Mouse (Mus musculus) CH12F3 (cell line): Measurements from ENCODE around the gene Ints11.

Experiments
- in situ Hi-C: fragments of 300-500 bp; cut with MboI; formaldehyde crosslinking; loops from 2 replicates; pipeline ENCODE4 v1.14.3; 2020; ENCODE audit warnings: low sequenced_read_pairs

Ints11 gene

GRCm38 (mm10) chr4:155869317-155870033 is at the start of gene Ints11, which contains the start of gene Cptp:
Ints11 (plus strand) TSS chr4:155869546.
Cptp (minus strand) TSS chr4:155869440.
- in situ Hi-C loops: no loop called here

GRCm38 (mm10) chr4:155821025-155821424 is 48.3 kb upstream of the Ints11 start:
- in situ Hi-C loops: no loop called here

DNA sequence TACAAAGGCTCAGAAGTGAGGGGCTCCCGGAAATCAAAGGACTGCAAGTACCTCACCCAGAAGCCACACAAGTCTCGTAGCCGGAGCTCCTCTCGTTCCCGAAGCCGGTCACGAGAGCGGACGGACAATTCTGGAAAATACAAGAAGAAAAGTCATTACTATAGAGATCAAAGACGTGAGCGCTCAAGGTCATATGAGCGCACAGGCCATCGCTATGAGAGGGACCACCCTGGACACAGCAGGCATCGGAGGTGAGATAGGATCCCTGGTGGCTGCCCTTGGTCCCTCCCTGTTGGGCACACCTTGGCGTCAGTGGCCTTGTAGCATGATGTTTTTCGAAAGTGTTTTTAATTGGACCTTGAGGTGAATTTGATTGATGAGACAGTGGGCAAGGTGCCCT is 45.9 kb upstream of the Ints11 start:
- in situ Hi-C loops: no loop called here

GRCm38 (mm10) chr4:155829866-155830265 is 39.5 kb upstream of the Ints11 start:
- in situ Hi-C loops: no loop called here

DNA sequence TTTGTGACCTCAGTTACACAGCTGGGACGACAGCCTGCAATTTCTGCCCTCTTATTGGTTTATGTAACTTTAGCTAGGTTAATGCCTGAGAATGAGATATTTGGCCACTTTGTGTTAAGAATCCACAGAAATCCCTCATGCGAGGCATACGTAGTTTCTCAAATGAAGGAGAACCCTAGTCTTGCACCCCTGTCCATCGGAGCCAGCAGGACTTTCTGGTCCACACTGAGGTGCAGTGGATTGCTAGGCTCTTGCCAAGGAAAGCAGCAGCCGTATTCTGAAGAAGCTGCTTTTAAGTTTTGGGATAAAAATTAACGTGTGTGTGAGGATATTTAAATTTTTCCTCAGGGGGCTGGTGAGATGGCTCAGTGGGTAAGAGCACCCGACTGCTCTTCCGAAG is 38.8 kb upstream of the Ints11 start:
- in situ Hi-C loops: no loop called here

DNA sequence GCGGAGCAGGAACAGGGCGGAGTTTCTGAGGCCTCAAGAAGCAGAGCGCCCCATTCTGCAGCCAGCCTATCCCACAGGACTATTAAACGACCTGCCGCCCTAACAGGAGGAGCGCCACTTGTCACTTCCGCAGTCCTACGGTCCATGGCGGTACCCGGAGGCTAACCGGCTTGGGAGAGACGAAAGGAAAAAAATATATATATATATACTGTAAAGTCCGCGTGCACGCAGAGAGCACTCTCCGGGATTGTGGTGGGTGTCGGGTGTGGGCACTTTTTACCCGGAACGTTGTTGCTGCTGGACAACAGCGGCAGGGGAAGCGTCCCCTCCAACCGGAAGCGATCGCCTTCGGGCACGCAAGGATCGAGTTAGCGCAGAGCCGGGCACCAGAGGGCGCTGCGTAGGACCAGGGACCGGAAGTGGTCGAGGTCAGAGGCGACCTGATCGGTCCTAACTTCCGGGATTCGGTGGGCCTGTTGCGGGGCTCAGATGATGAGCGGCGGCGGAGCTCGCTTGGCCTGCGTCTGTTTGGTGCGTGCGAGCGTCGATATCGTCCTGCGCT is 38.1 kb upstream of the Ints11 start, which contains the start of gene Aurkaip1:
Gene Aurkaip1, plus strand, starts transcription at position 68 of the 562 bp plus-strand sequence.
- in situ Hi-C loops: no loop called here

- in situ Hi-C loops: no loop called here
Observed at GRCm38 (mm10) chr4:155831831-155832230, 37.5 kb upstream of the Ints11 start.

GRCm38 (mm10) chr4:155832321-155832720 is 37.0 kb upstream of the Ints11 start:
- in situ Hi-C loops: no loop called here

DNA sequence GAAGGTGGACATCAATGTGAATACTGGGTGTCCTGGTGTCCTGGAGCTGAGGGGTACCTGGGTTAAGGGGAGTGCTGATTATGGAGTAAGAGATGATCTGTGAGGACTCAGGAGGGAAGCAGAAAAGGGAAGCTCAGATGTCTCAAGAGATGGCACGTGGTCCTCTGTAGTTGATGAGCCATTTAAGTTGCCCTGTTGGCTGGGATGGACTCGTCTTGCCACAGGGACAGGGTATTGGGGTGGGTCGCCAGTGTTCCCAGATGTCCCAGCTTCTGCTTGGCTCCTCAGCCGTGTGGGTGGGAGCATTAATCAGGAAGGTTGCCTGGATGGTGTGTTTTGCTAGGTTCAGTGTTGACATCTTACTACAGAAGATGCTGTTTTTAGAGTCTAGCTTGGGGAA is 36.1 kb upstream of the Ints11 start:
- in situ Hi-C loops: no loop called here

DNA sequence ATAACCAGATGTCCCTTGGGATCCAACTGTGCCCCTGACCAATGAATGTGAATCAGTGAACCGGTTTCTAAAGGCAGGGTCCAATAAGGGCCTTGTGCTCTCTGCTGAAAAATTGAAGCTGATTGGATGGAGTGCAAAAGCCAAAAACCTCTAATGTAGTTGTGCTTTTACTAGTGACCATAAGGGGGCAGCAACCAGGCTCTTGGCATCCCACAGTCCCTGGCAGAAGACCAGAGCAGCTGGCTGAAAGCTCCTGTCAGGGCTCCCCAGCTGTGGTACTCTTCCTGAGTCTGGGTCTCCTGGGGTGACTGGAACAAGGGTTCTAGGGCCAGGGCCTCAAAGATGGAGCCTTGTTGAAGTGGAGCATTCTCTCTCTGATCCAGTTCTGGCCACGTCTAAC is 35.5 kb upstream of the Ints11 start:
- in situ Hi-C loops: no loop called here

DNA sequence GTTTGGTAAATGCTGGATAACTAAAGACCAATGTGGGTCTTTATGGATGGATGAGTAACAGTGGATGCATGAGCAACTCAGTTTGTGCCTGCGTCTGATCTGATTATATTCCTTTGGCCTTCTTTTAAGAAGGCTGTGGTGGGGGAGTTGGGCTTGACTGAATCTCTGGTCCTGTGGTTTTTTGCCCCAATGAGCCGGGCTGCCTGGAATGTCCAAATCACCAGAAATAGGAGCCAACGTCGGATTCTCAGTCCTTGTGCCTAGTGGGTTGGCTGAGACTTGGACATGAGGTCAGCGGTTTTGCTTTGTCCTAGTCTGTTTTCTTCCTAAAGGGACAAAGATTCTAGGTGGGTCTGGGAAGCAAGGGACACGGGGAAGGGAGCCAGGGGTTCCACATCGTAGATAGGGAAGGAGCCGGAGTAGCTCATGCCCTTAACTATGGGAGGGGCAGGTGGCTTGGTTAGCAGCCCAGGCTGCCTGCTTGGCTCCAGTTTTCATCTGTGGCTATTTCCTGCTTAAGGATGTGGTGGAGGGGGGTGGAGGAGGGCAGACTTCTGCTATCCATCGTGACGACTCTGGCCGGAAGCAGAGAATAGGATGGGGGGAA is 31.8 kb upstream of the Ints11 start:
- in situ Hi-C loops: no loop called here

DNA sequence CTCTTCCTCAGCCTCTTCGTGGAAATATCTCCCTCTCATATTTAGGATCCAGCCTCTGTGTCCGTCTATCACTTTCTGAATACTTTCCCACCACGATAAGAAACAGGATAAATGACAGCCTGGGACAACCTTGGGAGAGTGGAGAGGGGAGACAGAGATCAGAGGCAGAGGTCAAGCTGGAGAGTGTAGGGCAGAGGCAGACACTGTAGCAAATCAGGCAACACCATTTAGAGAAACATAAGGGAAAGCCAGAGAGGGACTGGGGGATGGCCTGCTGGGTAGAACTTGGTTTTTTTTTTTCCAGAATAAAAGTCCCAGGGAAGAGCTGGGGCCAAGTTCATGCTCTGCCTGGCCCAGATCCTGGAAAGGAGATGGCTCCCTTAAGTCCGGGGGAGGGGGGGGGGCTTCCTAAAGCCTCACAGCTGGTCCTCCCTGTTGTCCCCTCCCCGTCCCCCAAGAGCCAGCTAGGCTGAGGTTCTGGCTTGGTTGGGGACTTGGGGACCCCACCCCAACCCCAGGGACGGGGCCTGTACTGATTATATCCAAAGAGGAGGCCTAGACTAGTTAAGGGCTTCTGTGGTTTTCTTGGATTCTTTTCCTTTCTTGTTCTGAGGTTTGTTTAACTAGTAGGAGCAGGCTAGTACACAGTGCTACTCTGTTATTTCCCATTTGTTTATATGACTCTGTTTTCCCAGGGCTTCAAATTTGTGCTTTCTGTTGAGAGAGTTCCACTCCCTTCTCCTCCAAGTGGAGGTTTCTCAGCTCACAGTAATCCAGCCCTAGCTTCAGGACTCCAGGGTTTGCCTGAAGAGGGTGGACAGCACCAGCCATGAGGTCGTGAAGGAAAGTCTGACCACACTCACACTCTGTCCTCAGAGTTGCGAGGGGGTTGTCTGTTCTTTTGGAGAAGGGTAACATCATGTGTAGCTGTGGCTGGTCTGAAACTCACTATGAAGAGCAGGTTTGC is 30.9 kb upstream of the Ints11 start:
- in situ Hi-C loops: no loop called here

DNA sequence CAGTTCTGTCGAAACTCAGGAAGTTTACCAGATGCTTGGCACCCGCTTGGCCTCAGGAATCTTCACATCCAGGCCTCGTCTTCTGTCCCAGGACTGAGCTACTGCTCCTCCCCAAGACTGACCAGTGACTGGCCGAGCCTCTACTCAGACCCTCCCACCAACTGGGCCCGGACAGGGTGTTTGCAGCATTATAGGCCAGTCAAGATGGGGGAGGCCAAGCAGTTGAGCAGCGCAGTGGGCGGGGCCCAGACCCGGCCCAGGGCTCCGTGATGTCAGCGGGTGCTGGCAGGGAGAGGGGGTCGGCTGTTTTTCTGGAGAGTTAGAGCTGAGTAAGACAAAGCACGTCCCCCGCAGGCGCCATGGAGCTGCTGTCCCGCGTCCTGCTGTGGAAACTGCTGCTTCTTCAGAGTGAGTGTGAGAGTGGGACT is 29.8 kb upstream of the Ints11 start, which contains the start of gene Mxra8:
Gene Mxra8, plus strand, starts transcription at position 198 of the 428 bp plus-strand sequence.
- in situ Hi-C loops: no loop called here

- in situ Hi-C loops: no loop called here
Observed at GRCm38 (mm10) chr4:155840076-155841002, 29.0 kb upstream of the Ints11 start.

DNA sequence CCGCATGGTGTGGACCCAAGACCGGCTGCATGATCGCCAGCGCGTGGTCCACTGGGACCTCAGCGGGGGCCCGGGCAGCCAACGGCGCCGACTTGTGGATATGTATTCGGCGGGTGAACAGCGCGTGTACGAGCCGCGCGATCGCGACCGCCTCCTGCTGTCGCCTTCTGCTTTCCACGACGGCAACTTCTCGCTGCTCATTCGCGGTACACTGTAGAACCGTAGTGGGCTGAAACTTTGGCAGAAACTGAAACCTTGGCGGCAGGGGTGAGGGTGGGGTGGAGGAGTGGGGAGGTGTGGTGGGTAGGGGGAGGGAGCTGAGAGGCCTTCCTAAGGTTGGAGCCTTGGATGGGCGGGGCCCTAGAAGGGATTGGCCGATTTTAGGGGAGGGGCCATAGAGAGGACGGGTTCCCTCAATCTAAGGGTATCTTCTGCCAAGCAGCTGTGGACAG is 28.3 kb upstream of the Ints11 start:
- in situ Hi-C loops: no loop called here

DNA sequence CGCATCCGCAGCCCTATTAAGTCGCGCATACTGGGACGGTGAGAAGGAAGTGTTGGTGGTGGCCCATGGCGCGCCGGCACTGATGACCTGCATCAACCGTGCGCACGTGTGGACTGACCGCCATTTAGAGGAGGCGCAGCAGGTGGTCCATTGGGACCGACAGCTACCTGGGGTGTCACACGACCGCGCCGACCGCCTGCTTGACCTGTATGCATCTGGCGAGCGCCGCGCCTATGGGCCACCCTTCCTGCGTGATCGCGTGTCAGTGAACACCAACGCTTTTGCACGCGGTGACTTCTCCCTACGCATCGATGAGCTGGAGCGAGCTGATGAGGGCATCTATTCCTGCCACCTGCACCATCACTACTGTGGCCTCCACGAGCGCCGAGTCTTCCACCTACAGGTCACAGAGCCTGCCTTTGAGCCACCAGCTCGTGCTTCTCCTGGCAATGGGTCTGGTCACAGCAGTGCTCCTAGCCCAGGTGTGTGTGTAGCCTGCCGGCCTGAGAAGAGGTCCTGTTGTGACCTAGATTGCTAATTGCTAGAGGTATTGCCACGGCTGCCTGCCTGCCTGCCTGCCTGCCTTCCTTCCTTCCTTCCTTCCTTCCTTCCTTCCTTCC is 27.6 kb upstream of the Ints11 start:
- in situ Hi-C loops: no loop called here

DNA sequence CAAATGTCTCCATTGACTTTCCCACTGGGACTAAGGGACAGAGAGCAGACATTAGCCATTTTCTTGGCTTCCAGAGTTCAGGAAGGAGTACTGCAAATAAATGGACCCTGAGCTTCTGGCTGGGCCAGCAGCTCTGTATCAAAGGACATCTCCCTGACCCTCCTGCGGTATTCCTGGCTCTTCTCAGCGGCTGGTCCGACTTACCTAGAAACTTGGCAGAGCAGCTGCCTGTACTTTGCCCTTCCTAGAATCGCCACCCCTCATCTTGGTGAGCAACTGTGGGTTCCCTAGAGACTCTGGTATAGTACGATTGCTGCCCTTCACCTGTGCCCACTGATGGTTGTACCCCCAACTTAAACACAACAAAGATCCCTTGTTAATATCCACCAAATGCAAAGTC is 26.1 kb upstream of the Ints11 start:
- in situ Hi-C loops: no loop called here

DNA sequence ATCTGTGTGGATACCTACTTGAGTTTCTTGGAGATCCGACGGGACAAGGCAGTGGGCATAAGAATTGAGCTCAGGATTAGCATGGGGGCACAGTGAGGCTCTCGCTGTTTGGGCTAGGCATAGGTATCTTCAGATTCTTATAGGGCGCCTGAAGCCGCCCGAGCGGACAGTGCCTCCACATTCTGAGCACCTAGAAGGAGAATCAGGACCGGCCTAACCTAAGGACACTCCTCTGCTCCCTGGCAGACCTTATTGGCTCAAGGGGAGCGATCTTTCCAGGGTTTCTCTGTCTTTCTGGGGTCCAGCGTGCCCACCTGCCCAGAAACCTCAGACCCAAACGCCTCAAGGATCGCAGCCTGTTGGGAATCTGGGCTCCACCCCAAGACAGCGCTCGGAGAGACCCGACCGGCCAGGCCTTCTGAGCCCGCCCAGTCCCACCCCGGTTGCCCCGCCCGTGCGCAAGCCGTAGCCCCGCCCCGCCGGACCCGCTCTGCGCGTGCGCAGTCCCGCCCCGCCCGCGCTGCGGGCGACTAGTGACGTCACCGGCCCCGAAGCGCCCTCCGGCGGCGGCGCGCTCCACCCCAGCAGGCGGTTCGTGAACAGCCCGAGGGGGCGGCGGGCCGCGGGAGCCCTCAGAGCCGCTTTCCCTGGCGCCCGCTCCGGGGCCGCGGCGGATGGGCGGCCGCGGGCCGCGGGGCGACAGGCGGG is 22.3 kb upstream of the Ints11 start, which contains the start of gene Dvl1:
Gene Dvl1, plus strand, starts transcription at position 532 of the 708 bp plus-strand sequence.
- in situ Hi-C loops: no loop called here
